Mouse (Mus musculus) large intestine, adult 2 months (tissue): ENCODE results near the gene Akna. TPM values are rescaled to one million over a fixed set of nuclear protein-coding genes. Genes with fewer than 3 reads are reported as not detected.

Source experiments
- DNase-seq: peaks from one replicate; pipeline ENCODE4 v3.0.0-alpha.2; 2012; ENCODE audit warnings: low read depth, low spot score
- WGBS: fragments of 180-500 bp; shearing (Covaris S2); methylation state at CpG from one replicate; pipeline ENCODE4 v1.1.7; 2018; 5-methylcytosine and 5-hydroxymethylcytosine counted together
- polyA plus RNA-seq: library from polyadenylated mRNA; depleted of rRNA; stranded (reverse); fragments of >200 nt; gene quantifications from 2 replicates; pipeline ENCODE4 v1.2.3, GENCODE M21; 2012

Gene Akna
- polyA plus RNA-seq, 1 experiment = 7.6 TPM

DNA sequence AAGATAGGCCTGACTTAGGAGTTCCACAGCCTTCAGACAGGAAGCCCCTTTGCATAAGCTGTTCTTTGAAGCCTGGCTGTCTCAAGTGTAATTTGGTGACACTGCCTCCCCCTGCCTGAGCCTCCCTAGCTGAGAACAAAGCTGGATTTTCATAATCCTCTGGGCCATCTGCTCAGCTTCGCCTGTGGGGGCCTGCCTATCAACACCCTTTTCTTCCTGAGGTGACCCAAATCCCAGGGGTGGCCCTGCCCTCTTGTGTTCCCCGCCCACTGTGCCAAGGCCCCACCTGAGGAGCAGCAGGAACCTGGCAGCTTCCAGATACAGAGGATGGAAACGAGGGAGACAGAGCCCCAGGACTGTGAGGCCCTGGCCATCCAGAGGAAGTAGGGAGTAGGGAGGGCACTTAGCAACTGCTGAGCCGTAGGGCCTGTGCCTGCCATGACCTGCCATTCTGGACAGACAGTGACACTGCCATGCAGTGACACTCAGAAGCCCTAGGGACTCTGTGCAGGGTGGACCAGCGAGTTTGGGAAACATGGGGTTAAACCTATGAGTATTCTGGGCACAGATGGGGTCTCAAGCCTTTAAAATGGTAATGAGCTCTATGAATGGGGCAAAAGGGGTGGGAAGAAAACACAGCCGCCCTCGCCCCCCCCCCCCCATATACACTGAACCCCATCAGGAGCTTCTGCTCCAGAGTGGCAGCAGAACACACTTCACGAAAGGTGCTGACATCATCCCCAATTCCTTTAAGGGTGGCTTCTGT, 13.8 kb downstream of the Akna start:
- WGBS = 73% methylated on average over 8 of the region's 8 CpGs
- DNase-seq = no peak

DNA sequence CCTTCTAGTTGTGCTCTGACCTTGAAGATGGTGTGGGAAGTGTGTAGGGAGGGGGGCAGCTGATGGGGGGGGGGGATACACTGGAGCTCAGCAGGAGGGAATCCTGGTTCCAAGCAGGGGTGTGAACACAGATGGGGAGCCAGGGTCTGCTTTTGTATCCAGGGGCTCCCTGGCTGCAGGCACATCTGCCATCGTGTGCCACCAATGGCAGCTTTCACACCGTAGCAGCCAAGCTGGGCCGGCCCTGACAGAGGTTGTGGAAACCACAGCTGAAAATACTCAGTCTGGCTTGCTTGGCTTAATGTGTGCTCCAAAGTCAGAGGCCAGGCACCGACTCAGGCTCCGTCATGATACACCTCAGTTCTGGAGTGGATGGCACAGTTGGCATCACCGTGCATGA, 15.1 kb downstream of the Akna start:
- WGBS = 93% methylated on average over 6 of the region's 6 CpGs
- no peak for DNase-seq

DNA sequence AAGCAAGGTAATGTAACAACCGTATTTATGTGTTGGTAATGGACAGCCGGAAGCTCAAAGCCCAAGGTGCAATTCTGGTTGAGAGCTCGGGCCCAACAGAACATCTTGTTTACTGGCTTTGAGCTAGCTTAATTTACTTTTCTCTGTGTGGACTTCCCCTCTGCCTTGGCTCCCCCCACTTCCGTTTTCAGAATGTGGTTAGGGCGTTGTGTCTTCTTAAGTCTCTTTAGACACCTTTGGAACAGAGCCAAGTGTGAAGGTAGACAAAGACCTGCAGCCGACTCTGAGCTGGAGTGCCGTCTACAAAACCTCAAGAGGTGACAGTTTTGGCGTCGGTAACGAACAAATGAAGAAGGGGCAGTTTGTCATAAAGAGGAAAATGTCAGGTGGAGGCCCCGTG, 17.4 kb downstream of the Akna start:
- 56% methylated on average over 11 of the region's 11 CpGs for WGBS
- no peak for DNase-seq

DNA sequence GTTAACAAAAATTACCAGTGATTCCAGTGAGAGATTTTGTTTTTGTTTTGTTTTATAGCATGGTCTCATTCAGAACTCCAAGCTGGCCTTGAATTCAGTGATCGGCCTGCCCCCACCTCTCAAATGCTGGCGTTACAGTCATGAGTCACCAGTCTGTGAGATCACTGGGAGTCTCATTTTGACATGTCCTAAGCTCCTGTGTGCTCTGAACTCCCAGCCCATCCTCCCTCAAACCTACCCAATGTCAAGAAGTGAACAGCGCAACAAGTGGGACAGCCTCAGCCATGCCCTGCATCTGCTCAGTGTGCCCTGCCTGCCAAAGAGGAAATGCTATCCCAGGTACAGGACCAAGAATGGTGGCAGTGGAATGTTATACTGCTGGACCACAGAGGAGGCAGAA, 17.9 kb downstream of the Akna start:
- no peak for DNase-seq
- WGBS = 81% methylated on average over 3 of the region's 3 CpGs

DNA sequence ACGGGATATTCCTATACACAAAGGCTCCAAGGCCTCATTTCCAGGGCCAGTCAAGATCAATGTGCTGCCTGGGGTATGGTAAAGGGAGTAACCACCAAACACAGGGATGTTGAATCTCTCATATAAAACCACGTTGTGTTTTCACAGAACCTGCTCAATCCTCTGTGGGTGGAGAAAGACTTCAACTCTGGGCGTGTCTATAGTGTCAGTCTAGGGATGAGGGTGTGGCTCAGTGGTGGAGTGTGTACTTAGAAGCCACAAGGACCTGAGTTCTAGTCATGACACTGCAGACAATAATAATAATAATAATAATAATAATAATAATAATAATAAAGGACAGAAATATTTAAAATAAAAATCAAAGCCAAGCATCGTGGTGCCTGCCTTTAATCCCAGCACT, 18.9 kb downstream of the Akna start:
- no peak for DNase-seq
- WGBS = 84% methylated on average over 4 of the region's 4 CpGs

DNA sequence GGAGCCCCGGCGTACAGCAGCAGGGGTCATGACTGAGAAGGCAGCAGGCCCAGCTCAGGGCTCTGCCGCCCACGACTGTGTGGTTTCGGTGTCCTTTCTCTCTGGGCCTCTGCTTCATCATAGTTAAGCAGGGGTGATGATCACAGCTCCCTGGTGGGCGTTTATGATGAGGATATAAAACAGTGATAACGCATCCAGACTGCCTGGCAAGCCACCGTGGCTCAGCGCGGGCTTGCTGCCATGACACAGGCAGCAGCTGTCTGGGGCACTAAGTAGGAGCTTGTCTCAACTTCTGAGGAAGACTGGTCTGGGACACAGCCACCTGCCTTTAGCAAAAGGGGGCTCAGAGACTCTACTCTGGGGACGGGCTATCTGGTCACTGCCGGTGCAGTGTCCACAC, 19.7 kb downstream of the Akna start:
- WGBS = 80% methylated on average over 12 of the region's 12 CpGs
- DNase-seq = no peak

DNA sequence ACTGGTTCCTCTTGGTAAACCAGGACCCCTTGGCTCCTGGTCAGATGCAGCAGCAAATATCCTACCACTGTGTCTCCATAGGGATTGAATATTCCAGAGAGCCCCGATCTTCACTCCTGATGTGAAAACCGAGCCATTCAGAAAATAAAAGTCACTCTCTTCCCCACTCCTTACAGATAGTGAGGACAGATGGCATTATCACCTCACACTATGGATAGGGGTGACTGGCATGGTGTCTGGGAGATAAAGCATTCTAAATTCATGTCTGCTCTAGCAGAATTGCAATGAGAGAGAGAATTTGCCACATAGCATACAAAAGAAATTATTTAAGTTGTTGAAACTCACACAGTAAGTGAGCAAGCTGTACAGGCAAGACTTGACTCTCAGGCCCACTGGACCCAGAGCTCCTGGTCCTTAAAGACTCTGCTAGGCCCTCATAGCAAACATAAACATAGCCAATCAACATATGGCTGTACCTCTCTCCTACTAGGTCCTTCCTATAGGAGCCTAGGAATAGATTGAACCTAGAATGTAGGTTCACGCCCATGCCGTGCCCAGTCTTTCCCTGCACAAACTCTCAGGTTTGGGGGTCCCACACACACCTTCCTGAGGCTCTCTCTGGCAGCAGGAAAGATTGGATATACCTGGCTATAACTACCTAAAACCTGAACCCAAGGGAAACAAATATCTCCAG, 20.3 kb downstream of the Akna start:
- DNase-seq = no peak
- WGBS = 92% methylated on average over 4 of the region's 4 CpGs

DNA sequence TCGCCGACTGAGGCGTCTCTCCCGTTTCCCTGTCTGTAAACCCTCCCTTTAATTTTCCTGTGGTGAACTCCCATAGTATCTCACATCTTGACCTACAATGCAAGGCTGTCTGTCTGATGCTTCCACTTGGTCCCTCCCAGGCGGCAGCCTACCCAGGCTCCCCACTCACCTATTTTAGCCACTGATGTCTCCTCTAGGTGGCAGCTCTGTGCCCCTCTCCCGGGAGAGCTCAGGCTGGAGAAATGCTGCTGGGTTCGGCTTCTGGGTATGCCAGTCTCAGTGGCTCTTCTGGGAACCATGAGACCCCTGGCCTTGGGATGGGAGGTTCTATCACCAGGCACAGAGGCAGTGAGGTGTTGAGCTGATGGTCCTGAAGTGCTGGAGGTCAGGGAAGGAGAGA, 25.7 kb downstream of the Akna start:
- WGBS = 78% methylated on average over 7 of the region's 7 CpGs
- DNase-seq = no peak

DNA sequence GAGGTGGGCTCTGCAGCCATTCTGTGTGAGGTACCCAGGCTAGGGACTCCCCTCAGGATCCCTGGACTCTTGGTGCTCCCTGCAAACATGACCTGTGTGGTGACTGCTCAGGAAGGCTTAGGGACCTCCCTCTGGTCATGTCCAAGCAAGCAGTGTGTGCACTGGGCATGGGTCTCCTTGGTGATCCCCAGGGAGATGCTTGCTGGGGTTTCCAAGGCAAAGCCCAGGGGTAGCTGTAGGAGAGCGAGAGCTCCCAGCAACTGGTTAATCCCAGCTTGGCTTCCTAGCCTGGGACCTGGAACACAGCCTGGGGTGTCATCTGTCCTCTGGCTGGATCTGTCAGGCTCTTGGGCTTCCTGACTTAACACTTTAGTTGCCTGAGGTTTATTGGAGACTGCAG, 27.8 kb downstream of the Akna start:
- no peak for DNase-seq
- 89% methylated on average over 1 of the region's 1 CpGs for WGBS

DNA sequence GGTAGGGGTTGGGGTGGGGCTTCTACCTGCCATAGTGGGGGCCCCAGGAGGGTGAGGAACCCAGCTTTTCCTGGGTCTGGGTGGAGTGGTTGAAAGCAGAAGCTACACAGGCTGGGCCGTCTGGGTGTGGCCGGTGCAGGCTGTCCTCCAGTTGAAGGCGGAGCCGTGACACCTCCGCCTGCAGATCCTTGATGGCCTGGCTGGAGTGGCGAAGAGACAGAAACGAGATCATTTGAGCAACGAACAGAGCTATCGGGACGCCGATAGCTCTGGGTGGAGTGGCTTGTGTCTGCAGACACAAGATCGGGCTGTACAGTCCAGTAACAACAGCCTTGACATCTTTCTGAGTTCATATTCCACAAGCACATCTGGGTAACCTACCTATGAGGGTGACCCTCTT, 28.8 kb downstream of the Akna start:
- 55% methylated on average over 12 of the region's 12 CpGs for WGBS
- no peak for DNase-seq

DNA sequence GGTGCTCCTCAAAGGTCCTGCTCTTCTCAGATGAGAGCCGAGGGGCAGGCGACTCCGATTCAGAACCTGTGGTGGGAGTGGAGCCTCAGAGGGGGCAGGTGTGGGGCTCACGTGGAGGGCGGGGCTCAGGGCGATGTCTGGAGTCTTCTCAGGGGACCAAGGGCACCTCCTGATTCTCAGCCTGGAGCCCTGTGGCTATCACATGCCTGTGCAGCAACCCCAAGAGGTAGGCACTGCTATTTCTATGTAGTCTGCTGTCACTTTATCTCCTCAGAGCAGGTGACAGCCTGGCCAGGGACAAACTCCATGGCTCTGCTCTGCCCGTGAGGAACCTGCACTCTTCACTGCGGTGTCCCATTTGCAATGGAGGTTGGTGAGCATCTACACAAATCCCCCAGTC, 29.8 kb downstream of the Akna start:
- WGBS = 86% methylated on average over 8 of the region's 8 CpGs
- DNase-seq = no peak

DNA sequence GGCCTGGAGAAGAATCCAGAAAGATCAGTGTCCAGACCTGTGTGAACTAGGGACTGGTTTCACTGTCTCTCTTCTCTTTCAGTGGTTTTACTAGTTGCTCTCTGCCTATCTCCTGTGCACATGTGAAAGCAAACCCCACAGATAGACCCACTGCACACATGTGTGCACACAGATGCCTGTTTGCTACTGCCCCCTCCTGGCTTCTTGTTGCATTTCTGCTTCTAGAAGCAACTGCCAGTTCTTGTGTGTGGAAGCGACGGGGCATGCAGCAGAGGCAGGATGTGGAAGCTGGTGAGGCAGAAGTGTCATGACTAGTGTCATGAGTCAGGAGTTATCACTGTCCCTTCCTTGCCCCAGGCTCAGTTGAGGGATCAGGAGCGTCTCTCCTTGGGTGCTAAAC, 31.3 kb downstream of the Akna start:
- DNase-seq = no peak
- WGBS = 68% methylated on average over 3 of the region's 3 CpGs

DNA sequence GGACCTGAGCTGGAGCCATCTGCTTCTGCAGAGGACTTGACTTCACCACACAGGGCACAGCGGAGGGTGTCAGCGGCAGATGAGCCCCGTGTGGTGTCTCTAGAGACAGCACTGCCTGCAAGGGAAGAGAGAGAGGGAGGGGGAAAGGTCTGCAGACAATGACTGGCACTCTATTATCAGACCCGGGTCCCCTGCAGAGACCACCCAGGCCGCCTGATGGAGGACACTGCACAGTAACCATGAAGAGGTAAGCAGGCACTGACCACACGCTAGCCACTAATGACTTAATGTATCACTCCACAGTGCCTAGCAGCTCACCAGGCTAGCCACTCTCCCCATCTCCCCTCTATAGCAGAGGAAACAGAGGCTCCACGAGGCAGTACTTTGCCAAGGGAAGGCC, 32.3 kb downstream of the Akna start:
- 67% methylated on average over 7 of the region's 7 CpGs for WGBS

DNA sequence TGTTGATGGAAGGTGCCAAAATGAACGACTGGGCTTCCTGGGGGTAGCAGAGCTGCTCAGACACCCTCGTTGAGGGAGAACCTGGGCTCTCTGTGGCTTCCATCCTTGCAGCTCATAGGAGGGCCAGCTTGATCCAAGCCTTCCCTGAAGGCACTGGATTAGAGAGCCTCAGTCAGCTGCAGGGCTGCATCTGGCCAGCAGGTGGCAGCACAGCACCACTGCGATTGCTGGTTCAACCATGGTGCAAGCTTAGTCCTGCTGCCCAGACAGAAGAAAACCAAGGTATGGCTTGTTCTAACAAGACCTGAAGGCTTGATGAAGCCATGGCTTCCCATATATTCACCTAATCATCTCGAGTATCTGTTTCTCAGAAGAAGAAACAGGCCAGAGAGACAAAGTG, 34.6 kb downstream of the Akna start:
- 18% methylated on average over 4 of the region's 4 CpGs for WGBS

More for the DNA sequence above, 32.3 kb downstream of the Akna start:
- no peak for DNase-seq

DNA sequence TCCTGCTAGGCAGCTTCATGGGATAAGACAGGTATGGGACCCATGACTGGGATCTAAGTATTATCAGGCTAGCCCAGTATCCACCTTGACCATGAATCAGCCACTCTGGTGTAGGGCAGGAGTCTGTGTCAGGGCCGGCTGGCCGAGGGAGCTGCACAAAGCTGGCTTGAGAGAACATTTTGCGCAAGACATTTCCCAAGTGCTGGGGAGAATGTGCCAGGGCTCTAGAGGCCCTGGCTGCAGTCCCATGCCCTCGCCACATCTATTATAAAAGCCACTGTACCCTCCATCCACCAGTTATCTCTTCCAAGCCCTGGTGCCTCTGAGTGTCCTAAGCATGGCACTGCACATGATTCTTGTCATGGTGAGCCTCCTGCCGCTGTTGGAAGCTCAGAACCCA, 41.0 kb downstream of the Akna start, which contains the start of gene Orm2:
Gene Orm2 (plus strand): TSS at position 300 of the 400 bp plus-strand sequence.
- DNase-seq = no peak
- WGBS = 76% methylated on average over 5 of the region's 5 CpGs

More for the DNA sequence above, 34.6 kb downstream of the Akna start:
- peak; percentile 36 for DNase-seq

DNA sequence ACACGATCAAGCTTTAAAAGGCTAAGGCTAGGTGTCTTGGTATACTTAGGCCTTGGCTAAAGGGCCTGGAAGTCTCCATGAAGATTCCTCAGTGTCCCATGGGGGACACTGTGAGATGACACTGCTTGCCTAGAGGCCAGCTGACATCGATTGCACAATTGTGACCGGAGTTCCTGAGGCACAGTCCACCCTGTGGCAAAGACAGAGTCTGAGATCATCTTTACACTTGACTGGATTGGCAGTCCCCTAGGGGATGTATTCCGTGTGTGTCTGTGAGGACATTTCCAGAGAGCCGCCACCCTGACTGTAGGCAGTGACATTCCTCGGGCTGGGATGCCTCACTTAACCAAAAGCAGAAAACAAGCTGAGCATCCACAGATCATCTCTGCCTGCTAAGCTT, 43.3 kb downstream of the Akna start:
- 73% methylated on average over 6 of the region's 6 CpGs for WGBS
- no peak for DNase-seq

DNA sequence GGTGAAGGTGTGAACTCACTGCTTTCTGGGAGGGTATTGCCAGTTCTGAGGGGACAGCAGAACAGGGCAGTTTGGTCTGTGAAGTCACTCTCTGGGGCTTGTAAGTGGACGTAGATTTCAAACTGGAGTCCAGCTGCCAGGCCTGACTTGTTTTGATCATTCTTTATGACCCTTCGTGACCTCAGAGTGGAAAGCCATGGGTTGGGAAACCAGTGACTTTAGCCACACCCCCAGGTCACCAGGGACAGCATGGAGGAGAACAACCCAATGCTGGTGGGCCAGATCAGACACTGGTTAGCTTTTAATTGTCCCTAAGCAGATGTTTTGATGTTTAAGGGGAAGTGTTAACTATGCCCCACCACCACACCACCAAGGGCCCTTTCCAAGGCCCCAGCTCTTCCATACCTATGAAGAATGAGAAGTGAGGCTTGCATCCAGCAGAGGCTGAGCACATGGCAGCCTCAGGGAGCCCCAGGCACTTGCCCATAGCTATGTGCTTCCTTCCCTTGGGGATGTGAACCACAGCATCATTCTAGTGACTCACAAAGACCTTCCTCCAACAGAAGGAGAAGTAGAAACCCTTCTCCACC, 46.1 kb downstream of the Akna start:
- 68% methylated on average over 2 of the region's 2 CpGs for WGBS
- no peak for DNase-seq

DNA sequence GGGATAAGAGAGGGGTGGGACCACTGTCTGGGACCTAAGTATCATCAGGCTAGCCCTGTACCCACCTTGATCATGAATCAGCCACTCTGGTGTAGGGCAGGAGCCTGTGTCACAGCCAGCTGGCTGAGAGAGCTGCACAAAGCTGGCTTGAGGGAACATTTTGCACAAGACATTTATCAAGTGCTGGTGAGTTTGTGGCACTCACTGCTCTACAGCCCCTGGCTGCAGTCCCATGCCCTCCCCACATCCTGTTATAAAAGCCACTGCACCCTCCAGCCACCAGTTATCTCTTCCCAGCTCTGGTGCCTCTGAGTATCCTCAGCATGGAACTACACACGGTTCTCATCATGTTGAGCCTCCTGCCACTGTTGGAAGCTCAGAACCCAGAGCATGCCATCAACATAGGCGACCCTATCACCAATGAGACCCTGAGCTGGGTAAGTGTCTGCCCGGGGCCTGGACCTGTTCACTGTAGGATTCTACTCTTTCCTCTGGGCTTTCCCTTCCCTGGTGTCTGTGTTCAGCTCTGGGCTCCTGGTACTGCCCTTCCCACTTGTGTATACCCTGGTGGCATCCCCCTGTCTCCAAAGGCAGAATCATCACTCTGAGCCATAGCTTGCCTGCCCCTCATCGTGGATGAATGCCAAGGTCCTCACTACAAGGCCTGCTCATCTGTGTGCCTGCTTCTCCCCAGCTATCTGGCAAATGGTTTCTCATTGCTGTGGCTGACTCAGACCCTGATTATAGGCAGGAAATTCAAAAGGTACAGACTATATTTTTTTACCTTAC, 47.1 kb downstream of the Akna start, which contains the start of gene Orm3:
Gene Orm3 (plus strand): TSS at position 286 of the 789 bp plus-strand sequence.
- no peak for DNase-seq
- WGBS = 61% methylated on average over 4 of the region's 4 CpGs

DNA sequence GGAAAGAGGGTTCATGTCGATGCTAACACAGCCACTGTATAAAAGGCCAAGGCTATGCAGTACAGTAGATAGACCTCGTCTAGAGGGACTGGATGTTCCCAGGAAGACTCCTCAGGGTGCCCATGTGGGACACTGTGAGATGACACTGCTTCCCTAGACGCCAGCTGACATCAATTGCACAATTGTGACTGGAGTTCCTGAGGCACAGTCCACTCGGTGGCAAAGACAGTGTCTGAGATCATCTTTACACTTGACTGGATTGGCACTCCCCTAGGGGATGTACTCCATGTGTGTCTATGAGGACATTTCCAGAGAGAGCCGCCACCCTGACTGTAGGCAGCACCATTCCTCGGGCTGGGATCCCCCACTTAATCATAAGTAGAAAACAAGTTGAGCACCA, 54.6 kb downstream of the Akna start:
- DNase-seq = no peak
- WGBS = 71% methylated on average over 6 of the region's 6 CpGs

DNA sequence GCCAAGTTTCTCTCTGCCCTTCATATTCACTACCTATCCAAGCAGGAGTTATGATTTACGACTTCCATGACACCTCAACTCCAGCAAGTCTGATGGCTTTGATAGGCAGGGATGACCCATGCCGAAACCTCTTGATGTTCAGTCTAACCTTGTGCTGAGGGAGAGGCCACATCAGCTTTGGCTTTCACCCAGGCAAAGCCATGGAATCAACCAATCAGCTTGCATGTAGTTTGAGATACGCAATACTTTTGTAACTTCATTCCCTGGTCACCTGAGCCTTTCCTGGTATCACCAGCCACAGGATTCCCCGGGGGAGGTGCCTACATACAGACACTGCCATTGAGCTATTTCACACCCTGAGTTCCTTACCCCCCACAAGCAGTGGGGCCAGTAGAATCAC, 56.5 kb downstream of the Akna start:
- no peak for DNase-seq
- WGBS = 85% methylated on average over 4 of the region's 4 CpGs
